Mouse (Mus musculus): ENCODE results near the gene C1qtnf1.

- no peak for TF ChIP-seq POLR2A (IDR thresholded peaks at IDR 0.05; ENCODE audit: insufficient read length, low read depth)
- TF ChIP-seq POLR2AphosphoS2 (IDR thresholded peaks at IDR 0.05; ENCODE audit: insufficient read length, low read depth), result no peak
- TF ChIP-seq TCF12 (IDR thresholded peaks at IDR 0.05; ENCODE audit: insufficient read depth, poor library complexity, severe bottlenecking), result no peak
- no peak for TF ChIP-seq TCF3 (IDR thresholded peaks at IDR 0.05; ENCODE audit: insufficient read length, low read depth)
- no peak for TF ChIP-seq MAX (IDR thresholded peaks at IDR 0.05; ENCODE audit: low read depth)
- TF ChIP-seq MYOD1 (IDR thresholded peaks at IDR 0.05; ENCODE audit: control insufficient read depth in 1 of 3, insufficient read length in 2 of 3, low read depth in 2 of 3), result no peak
- TF ChIP-seq E2F4 (IDR thresholded peaks at IDR 0.05; ENCODE audit: insufficient read depth), result no peak
- no peak for TF ChIP-seq USF1 (IDR thresholded peaks at IDR 0.05; ENCODE audit: low read depth)
These were observed 22.7 kb upstream of the C1qtnf1 start for GRCm38 (mm10) chr11:118405311-118405710.

Measured in myocyte (in vitro differentiated cells).